Mouse (Mus musculus): ENCODE measurements at regions not wholly inside any gene's neighbourhood (a gene's known extent, or its start where the extent isn't known, plus 50 kb on each side); places are given as distances from the start of the nearest gene placed in this dataset.

DNA sequence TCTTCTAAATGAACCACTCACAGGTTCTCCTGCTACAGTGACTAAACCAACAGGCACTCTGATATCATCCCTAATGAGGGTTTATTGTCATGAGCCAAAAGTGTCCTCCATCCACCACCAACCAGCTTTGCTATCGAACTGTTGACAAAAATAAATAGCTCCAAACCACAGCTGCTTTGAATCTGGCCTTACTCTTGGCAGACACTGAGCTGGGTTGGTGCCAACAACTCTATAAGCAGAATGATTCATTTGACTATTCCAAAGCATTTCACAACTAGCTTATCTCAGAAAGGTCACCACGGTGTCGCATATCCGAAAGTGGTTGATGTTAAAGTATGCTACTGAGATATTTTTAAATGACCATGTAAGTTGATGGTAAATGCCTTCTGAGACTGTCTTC is 148.5 kb upstream of the Gria1 start:
- no peak for TF ChIP-seq CTCF (IDR thresholded peaks at IDR 0.05 in 2 of 3, conservative IDR thresholded peaks at IDR 0.05 in 1 of 3; ENCODE audit: control insufficient read depth in 1 of 3, insufficient read depth in 1 of 3, low read depth in 2 of 3, low read length in 3 of 3, poor library complexity in 1 of 3, severe bottlenecking in 1 of 3)
- TF ChIP-seq POLR2AphosphoS2 (IDR thresholded peaks at IDR 0.05; ENCODE audit: low read length), result no peak
- no peak for TF ChIP-seq RCOR1 (IDR thresholded peaks at IDR 0.05; ENCODE audit: low read depth, low read length)
- TF ChIP-seq EP300 (IDR thresholded peaks at IDR 0.05; ENCODE audit: low read depth in 1 of 2, low read length in 2 of 2), result no peak
- TF ChIP-seq HCFC1 (IDR thresholded peaks at IDR 0.05; ENCODE audit: low read depth, low read length), result no peak
- no peak for TF ChIP-seq ELF1 (IDR thresholded peaks at IDR 0.05; ENCODE audit: low read depth, low read length)
- no peak for TF ChIP-seq CHD1 (IDR thresholded peaks at IDR 0.05; ENCODE audit: low read depth, low read length)
- TF ChIP-seq MEF2A (IDR thresholded peaks at IDR 0.05; ENCODE audit: extremely low read depth, insufficient replicate concordance, low read depth, low read length, poor library complexity, severe bottlenecking), result no peak
- no peak for TF ChIP-seq RAD21 (IDR thresholded peaks at IDR 0.05; ENCODE audit: low read depth, low read length)
- no peak for TF ChIP-seq CHD2 (IDR thresholded peaks at IDR 0.05; ENCODE audit: low read length)

Data from MEL (cell line).